Mouse (Mus musculus): Measurements from ENCODE around the gene Olfr344. TPM values are rescaled to one million over a fixed set of nuclear protein-coding genes. Genes with fewer than 3 reads are reported as not detected.

Gene Olfr344
- polyA plus RNA-seq (2015; fragmentation: Nextera tagmentation; extraction: Ambion mirVana): not detected in 2 replicates

DNA sequence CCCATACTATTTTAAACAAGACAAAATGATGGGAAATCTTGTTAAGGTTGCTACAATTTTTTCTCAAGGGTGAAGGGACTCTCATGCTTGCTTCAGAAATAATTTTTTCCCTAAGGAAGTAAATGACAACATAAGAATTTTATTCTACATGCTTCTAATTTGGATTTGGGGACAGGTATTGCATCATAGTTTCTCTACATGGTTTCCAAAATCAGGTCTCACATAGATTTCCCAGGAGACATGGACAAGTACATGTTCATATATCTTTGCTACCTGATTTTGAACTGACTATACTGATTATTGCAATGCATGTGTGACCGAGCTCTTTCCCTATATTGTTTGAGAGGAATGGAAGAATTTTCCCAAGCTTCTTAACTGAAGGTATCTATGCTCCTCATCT lies at the start of gene Olfr344:
TSS of gene Olfr344 (plus strand) at position 301 of the 400 bp plus-strand sequence.

DNA sequence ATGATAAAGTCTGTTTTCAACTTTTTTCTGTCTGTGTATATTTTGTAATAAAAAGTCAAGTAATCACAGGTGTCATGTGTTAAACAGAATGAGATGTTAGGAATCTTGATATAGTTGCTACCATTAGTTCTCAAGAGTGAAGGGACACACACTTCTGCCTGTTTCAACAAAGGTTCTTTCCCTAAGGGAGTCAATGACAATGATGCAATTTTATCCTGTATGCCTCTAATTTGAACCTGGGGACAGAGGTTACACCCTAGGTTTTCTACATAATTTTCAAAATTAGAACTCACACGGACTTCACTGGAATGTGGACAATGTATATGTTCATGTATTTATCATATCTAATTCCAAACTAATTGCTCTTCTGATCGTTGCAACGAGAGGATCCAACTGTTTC lies 41.8 kb upstream of the Olfr344 start, which contains the start of gene Olfr342:
TSS of gene Olfr342 (plus strand) at position 301 of the 400 bp plus-strand sequence.

Other genes with a start within 250 kb of the Olfr344 start
- gene Olfr338, start 193.1 kb upstream of the Olfr344 start, polyA plus RNA-seq (2015; fragmentation: Nextera tagmentation; extraction: Ambion mirVana): not detected in 2 replicates
- not detected in 2 replicates for gene Olfr339, start 147.7 kb upstream of the Olfr344 start, polyA plus RNA-seq (2015; fragmentation: Nextera tagmentation; extraction: Ambion mirVana)
- gene Olfr340, start 114.1 kb upstream of the Olfr344 start, polyA plus RNA-seq (2015; fragmentation: Nextera tagmentation; extraction: Ambion mirVana): not detected in 2 replicates
- not detected in 2 replicates for gene Olfr341, start 84.2 kb upstream of the Olfr344 start, polyA plus RNA-seq (2015; fragmentation: Nextera tagmentation; extraction: Ambion mirVana)
- not detected in 2 replicates for gene Olfr342, start 41.7 kb upstream of the Olfr344 start, polyA plus RNA-seq (2015; fragmentation: Nextera tagmentation; extraction: Ambion mirVana)
- gene Olfr345, start 73.4 kb downstream of the Olfr344 start, polyA plus RNA-seq (2015; fragmentation: Nextera tagmentation; extraction: Ambion mirVana): not detected in 2 replicates
- not detected in 2 replicates for gene Olfr346, start 119.1 kb downstream of the Olfr344 start, polyA plus RNA-seq (2015; fragmentation: Nextera tagmentation; extraction: Ambion mirVana)
- gene Olfr347, start 165.2 kb downstream of the Olfr344 start, polyA plus RNA-seq (2015; fragmentation: Nextera tagmentation; extraction: Ambion mirVana): not detected in 2 replicates
- not detected in 2 replicates for gene Olfr348, start 217.6 kb downstream of the Olfr344 start, polyA plus RNA-seq (2015; fragmentation: Nextera tagmentation; extraction: Ambion mirVana)
- gene Olfr50, start 223.9 kb downstream of the Olfr344 start, polyA plus RNA-seq (2015; fragmentation: Nextera tagmentation; extraction: Ambion mirVana): not detected in 2 replicates